Mouse (Mus musculus) c-Kit-positive CD71-positive TER-119-positive erythroid progenitor cells, embryonic 14.5 days (primary cell): ENCODE results near the gene Tep1.
A peak's percentile ranks its signal among the peaks of the same experiment; 100 is the strongest.

Experiments
- DNase-seq: peaks from one replicate; pipeline ENCODE4 v3.0.0-alpha.2; 2013; ENCODE audit warnings: low spot score

The Tep1 gene

DNA sequence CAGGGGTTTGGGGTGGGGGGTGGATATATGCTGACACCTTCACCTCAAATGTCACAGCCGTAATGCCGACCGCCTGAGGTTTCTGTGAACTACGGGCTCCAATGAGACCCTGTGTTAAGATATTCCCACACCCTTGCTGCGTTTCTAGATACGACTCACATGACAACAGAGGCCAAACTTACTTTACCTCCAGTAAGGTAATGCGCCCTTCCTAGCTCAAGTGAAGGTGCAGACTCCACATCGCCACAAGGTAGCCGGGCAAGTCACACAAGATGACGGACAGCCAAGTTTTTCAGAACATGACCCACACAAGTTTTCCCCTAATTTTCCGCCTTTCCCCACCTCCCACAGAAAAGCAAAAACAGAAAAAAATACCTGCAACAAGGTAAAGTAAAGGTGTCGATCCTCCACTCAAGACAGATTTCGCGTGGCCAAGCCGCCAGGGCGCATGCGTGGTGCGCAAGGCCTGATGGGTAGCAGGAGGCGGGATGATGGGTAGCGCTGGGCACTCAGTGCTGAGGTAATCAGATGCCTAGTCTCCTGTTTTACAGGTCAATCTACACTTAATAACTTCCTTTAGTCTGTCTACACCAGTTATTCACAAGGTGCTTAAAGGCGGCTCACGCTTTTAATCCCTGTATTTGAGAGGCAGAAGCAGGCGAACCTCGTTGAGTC, 75.0 kb downstream of the Tep1 start:
- no peak for DNase-seq

DNA sequence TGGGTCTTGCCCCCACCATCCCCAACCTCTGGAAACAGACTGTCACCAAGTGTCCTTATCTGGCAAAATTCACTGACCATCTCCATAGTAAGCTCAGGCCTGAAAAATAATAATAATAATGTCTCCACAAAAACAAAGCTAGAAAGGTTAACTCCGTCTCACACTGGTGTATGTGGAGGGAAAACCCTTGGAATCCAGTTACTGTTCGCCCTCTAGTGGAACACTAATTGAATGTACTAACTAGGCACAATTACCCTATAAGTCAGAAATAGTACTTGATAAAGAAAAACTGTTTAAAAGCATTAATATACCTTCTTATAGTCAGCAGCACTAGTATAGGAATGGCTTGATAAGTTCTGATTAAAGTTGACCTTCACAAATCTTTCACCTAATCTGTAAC, 82.2 kb downstream of the Tep1 start:
- no peak for DNase-seq

DNA sequence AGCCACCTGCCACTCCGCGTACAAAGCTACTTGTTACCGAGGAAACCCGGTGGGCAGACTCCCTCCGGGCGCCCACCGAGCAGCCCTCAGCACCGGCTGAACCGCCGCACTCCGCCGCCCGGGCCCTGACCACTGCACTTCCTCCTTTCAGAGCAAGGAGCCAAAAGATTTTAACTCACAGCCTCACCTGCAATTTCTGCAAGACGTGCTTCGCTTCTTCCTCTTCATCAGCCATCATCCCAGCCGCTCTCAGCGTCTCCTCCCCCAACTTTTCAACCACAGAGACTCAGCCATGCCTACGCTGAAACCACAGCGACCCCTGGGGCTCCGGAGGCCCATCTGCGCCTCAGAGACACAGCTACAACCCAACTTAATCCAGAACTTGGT, 85.1 kb downstream of the Tep1 start, which contains the start of gene Ttc5:
TSS of gene Ttc5 (minus strand) at position 269 of the 387 bp plus-strand sequence.
- DNase-seq: peak; percentile 88

DNA sequence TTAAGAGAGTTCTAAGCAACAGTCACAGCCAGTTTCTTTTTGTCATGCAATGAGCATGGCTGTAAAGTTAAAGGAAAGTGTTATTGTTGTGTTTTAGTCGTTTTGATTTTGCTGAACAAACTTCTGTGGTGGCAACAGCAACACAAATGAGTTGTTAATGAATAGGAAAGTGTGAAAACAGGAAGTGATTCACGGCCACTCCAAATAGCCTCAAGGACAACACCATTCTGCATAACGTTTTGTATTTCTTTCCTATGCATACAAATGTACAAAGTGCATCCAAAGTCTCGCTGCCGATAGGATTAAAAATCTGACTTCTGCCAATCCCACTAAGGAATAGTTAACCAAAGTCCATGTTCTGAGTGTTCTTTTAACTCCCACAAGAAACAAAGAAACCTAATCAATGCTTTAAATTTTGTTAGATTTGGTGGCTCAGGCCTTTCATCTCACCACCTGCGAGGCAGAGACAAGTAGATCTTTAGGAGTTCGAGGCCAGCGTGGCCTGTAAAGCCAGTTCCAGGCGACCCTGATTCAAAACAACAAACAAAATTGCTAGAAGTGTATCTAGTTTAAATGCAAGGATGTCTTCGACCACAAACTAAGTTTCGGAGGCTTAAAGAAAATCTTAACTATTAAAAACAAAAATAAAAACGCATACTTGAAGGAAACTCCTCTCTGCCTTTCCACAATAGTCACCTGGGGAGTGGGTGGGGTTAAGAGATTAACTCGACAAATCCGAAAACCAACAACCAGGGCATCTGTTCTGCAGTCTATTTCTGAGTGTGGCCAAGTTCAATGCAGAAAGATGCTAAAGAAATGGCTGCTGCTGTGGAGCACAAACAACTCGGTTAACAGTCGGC, 85.7 kb downstream of the Tep1 start:
- no peak for DNase-seq

DNA sequence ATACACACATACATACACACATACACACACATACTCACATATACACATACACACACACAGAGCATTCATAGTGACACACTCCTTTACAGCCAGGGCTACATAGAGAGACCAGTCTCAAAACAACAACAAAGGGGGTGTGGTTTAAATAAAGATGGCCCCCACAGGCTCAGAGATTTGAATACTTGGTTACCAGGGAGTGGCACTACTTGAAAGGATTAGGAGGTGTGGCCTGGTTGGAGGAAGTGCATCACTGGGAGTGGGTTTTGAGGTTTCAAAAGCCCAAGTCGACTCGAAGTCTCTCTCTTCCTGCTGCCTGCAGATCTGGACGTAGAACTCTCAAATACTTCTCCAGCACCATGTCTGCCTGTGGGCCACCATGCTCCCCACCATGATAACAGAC, 88.2 kb downstream of the Tep1 start:
- no peak for DNase-seq
